Mouse (Mus musculus) kidney, adult 2 months (tissue): ENCODE results near the gene Timm44.

Experiments
- CTCF ChIP-seq: fragments of 200-500 bp; conservative IDR thresholded peaks from 2 replicates; pipeline ENCODE4 v1.5.1; 2011; ENCODE audit warnings: low read depth, mild to moderate bottlenecking, control low read depth, low read length, moderate library complexity, mixed read lengths; ENCODE audit not compliant: insufficient read depth, insufficient read length
- POLR2A ChIP-seq: fragments of 200-500 bp; IDR thresholded peaks from one replicate; pipeline ENCODE4 v1.6.1; 2011; ENCODE audit warnings: low read depth, low read length, control low read depth

GRCm38 (mm10) chr8:4216791-4217621, 58.7 kb downstream of the Timm44 start, which contains the start of gene Prr36:
- no peak for TF ChIP-seq POLR2A
- TF ChIP-seq CTCF = no peak
